Mouse (Mus musculus) embryonic fibroblast, embryonic 13.5 days (primary cell): ENCODE data around the gene Stc2.

ENCODE experiments used
- CTCF ChIP-seq: IDR thresholded peaks from 2 replicates; pipeline ENCODE4 v1.5.1; 2011; ENCODE audit warnings: mild to moderate bottlenecking, control low read depth, low read length, moderate library complexity, borderline replicate concordance; ENCODE audit not compliant: insufficient read depth
- POLR2A ChIP-seq: IDR thresholded peaks from 2 replicates; pipeline ENCODE4 v1.6.1; 2011; ENCODE audit warnings: low read depth, mild to moderate bottlenecking, control low read depth, low read length, moderate library complexity

DNA sequence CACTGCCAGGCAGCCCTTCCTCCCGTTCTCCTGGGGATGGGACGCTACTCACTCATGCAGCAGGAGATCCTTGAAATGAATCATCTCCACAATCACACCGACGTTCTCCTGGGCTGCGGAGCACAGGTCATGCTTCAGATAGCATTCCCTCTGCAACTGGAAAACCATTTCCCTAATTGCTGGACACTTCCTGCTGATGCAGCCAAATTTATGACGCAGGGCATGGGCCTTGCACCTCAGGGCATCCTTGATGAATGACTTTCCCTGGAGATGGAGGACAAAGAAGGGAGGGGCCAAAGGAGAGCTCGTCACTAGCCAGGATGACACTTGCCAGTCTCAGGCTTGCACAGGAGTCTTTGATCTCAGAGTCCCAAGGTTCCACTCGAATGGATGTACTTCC, 4.6 kb downstream of the Stc2 start:
- no peak for TF ChIP-seq CTCF
- TF ChIP-seq POLR2A, result no peak
